Mouse (Mus musculus) stomach, postnatal 0 days (tissue): ENCODE measurements around the gene Prl3a1.

Experiments
- CTCF ChIP-seq: IDR thresholded peaks from 2 replicates; pipeline ENCODE4 v1.5.1; 2016; ENCODE audit warnings: antibody characterized with exemption, low read depth, mild to moderate bottlenecking, moderate library complexity
- EP300 ChIP-seq: optimal IDR thresholded peaks from 2 replicates; pipeline ENCODE3; 2016; ENCODE audit warnings: antibody characterized with exemption

DNA sequence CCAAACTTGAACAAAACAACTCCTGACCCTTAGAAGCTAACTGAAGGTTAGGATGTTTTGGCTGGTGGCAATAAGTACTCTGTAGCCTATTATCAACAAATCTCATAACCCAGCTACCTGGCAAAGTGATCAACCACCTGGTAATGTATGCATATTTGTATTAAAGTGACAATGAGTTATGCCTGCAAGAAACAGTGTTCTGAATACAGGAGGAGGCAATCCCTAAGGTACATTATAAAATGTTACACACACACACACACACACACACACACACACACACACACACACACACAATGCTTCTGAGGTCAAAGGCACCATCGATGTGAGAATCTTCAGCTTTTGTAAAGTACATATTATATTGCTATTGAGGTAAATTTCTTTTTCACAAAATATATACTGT is 17.7 kb upstream of the Prl3a1 start, which contains the start of gene Prl3b1:
- TF ChIP-seq CTCF (no peak), EP300 (no peak)
